Mouse (Mus musculus): ENCODE data around the gene Cdh23.

The Cdh23 gene

GRCm38 (mm10) chr10:60304854-60305628 lies 391.2 kb downstream of the Cdh23 start:
- DNase-seq: peak; percentile 74

DNA sequence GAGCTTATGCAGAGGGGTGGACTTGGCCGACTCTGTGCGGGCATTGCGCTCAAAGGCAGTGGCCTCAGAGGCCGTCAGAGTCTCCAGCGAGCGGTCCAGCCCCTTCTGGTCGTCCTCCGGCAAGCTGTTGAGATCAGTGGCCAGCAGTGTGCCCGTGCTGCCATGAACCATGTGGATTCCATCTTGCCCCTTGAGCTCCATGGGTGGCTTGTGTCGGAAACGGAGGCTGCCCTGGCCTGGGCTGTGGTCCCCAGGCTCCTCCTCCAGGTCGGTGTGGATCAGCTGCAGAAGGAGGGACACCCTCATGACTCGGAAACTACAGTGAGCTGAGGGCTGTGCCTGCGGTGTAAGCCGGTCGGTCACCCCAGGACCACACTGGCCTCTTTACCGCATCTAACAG lies 392.9 kb downstream of the Cdh23 start:
- no peak for DNase-seq

DNA sequence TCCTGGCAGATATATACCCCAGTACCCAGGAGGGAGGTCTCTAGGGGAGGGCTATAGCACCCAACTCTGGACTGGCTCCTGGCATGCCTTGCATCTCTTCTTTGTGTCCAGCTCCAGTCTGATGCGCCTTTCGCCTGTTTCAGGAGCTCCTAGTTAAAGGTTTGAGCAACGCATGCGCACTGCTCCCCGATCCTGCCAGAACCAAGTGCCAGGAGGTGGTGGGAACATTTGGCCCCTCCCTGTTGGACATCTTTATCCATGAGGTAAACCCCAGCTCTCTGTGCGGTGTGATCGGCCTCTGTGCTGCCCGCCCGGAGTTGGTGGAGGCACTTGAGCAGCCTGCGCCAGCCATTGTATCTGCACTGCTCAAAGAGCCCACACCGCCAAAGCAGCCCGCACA lies 396.7 kb downstream of the Cdh23 start:
- no peak for DNase-seq

- no peak for DNase-seq
These were observed 400.3 kb downstream of the Cdh23 start for GRCm38 (mm10) chr10:60296027-60296426.

DNA sequence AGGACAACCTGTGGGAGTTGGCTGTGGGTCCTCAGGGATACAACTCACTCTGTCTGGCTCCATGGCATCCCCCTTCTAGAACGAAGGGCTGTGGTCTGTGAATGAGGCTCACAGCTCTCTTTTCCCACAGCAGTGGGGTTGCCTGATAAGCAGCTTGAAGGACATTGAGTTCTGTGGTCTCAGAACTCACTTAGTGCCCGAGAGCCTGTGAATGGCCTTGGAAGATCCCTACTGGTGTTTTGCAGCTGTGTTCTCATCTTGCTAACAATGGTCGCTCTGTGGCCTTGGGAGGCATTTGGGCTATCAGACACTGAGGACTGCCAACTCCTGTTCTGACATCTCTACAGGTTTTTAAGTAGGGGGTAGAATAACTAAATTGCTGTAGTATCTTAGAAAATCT lies 400.9 kb downstream of the Cdh23 start:
- DNase-seq: no peak

DNA sequence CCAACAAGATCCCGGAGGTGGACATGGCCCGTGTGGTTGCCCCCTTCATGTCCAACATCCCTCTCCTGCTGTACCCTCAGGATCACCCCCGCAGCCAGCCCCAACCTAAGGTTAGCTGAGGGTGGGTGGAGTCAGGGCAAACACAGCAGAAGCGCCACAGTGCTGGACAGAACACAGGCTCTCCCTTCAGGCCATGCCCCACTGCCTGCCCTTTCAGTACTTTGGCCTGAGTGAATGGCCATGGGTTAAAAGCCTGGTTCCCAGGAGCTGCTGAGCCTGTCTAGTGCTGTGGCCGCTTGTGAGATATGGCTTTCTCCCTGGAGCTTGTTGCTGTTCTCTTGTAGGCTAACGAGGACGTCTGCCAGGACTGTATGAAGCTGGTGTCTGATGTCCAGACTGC lies 401.7 kb downstream of the Cdh23 start:
- DNase-seq: no peak

- no peak for DNase-seq
These were observed 404.1 kb downstream of the Cdh23 start for GRCm38 (mm10) chr10:60292209-60292608.

DNA sequence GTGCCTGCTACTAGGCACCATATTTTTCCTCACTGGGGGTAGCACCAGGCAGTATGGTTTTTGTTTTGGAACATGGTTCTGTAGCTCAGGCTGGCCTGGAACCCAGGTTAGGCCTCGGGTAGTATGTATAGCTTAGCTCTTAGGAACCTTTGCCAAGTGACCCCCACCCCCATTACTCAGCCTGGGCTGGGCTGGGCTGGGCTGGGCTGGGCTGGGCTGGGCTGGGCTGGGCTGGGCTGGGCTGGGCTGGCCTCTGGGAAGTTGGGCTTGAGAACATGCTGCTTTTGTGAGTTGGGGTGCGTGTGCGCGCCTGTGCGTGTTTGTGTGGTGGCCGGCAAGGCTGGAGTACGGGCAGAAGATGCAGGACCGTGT lies 405.6 kb downstream of the Cdh23 start:
- DNase-seq: no peak

GRCm38 (mm10) chr10:60290026-60290738 lies 406.1 kb downstream of the Cdh23 start:
- DNase-seq: no peak

DNA sequence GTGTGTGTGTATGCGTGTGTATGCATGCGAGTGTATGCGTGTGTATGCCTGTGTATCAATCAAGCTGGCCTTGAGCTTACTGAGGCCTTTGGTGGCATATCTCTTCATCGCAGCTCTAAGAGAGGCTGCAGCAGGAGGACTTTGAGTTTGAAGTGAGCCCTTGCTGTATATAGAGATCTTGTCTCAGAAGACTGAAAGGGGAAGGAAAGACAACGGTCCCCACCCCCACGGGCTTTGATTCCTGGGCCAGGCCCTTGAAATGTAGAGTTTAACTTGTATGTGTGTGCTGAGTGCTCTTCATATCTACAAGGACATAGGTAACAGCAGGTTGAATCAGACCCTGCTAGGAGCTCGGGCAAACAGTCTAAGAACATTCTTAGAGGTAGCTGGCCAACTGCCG lies 407.1 kb downstream of the Cdh23 start:
- no peak for DNase-seq

- DNase-seq: no peak
These were observed 408.6 kb downstream of the Cdh23 start for GRCm38 (mm10) chr10:60287726-60288125.

- DNase-seq: no peak
These were observed 409.1 kb downstream of the Cdh23 start for GRCm38 (mm10) chr10:60287161-60287560.

DNA sequence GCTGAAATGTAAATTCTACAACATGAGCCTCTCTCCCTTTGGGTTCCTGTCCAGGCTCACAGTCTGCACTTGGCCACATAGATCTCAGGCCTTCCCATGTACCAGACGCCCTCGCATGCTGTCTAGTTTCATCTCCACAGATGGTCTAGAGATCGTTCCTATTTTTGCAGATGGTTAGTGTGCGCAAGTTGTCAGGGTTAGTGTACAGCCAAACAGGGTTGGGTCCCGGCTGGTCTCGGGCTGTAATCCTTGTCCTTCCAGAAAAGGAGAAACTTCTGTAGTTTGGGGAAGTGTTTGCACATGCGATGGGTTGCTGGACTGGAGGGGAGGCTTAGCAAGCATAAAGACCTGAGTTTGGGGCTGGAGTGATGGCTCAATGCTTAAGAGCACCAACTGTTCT lies 409.7 kb downstream of the Cdh23 start:
- DNase-seq: no peak

GRCm38 (mm10) chr10:60285676-60286372 lies 410.5 kb downstream of the Cdh23 start:
- no peak for DNase-seq

DNA sequence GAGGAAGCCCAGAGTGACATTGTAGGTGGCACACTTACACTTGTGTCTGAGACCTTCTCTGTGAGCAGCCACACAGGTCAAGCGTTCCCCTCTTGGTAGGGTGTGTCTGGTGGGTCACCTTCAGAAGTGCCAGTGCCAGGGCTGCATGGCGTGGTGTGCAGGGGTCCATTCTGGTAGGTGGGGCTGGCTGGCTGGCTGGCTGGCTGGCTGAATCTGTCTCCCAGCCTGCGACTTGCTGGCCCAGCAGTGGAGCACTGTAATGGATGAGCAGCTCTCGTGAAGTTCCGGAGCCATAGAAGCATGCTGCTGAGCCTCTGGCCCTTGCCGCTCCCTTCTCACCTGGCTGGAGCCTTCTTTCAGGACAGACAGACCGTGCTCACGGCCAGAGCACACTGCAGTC lies 411.1 kb downstream of the Cdh23 start:
- no peak for DNase-seq

DNA sequence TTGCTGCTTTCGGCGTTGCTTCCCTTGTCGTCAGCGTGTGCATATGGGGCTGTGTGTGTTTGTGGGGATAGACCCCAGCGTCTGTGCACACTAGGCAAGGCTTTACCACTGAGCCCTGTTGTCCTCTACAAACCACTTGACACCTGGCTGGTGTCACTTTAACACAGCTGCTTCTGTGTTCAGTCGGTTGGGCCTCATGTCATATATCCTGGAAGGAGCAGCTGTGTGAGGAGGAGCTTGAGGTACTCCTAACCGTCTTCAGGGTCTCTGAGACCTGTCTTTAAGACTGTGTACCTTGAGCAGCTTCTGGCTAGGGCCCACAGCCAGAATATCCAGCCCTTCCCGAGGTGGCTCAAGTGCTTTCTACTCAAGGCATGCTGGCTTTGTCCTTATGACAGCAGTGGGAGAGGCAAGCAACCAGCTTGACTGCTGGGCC lies 411.6 kb downstream of the Cdh23 start:
- DNase-seq: no peak

DNA sequence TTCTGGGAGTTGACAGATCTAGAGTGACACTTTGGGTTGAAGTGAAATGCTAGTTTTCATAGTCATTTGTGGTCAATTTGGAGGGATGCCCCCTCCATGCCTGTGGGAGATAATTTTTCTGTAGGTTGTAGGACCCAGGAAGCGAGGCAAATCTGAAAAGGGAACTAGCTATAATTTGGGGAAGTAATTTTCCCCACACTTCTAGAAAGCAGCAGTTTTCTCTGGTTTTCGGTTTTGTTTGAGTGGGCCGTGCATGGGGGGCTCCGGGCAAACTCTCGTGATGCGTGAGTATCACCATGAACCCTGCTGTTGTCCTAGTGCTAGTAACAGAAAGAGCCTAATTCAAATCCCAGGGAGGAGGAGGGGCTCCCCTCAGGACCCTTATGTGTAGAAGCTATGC lies 412.0 kb downstream of the Cdh23 start:
- no peak for DNase-seq

GRCm38 (mm10) chr10:60282116-60283014 lies 413.9 kb downstream of the Cdh23 start:
- no peak for DNase-seq

DNA sequence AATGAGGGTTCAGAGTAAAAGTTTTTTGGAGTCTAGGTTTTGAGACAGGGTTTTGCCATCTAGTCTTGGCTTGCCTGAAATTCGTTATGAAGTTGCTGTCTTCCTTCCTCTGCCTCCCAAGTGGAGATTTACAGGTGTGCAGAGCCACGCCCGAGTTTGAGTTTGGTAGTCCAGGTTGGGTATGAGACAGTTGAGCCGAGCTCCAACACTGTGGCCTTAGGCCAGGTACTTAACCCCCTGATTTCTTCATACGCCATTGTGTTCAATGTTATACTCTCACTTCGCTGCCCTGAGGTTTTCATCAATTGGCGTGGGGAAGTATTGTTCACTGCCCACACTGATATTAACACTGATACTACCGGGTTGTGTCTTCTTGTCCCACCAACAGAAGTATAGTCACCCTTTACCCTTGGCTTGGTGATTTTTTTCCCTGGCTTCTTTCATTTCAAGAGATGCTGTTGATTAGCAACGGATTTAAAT lies 414.7 kb downstream of the Cdh23 start:
- DNase-seq: no peak

GRCm38 (mm10) chr10:60280353-60280752 lies 415.9 kb downstream of the Cdh23 start:
- no peak for DNase-seq

GRCm38 (mm10) chr10:60279941-60280301 lies 416.4 kb downstream of the Cdh23 start:
- peak; percentile 44 for DNase-seq

DNA sequence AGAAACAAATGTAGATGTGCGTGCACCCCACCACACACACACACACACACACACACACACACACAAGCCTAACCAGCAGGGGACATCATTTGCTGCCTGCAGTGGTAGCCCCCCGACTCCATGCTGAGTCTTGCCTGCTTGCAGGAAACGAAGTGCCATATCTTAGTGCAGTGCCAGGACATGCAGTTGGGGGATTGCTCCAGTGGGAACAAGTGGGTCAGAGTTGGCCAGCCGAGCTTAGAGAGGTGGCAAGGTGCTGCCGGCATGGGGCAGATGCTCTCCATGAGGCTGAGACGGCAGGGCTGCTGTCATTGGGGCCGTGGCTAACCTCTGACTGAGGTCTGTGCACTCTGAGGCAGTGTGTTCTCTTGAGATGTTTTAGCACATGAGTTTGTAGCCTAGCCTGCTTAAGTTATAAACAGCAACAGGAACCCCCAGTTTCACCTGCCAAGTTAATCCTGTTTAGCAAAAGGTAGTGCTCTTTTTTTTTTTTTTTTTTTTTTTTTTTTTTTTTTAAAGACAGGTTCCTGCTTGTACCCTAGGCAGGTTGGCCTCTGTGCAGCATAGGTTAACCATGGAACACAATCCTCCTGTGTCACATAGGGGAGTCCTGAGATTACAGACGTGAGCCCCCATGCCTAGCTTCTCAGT lies 416.9 kb downstream of the Cdh23 start:
- DNase-seq: no peak
